Mouse (Mus musculus) lung, embryonic 15.5 days (tissue): ENCODE data around the gene Zfp704. TPM values are rescaled to one million over a fixed set of nuclear protein-coding genes. Genes with fewer than 3 reads are reported as not detected.

Source experiments
- ATAC-seq: fragments of 200-750 bp; cut with Nextera tagmentation; 2 replicates; pipeline ENCODE4 v1.8.0; 2017; ENCODE audit warnings: moderate number of reproducible peaks, borderline replicate concordance; ENCODE audit not compliant: low FRiP score, low TSS enrichment; ENCODE audit errors: extremely low read depth
- H3K27ac ChIP-seq: fragments of 300-500 bp; sonication (generic); 2 replicates; pipeline ENCODE4 v1.5.1; 2015; ENCODE audit warnings: moderate library complexity, mild to moderate bottlenecking, inconsistent platforms
- H3K27me3 ChIP-seq: fragments of 300-500 bp; sonication (generic); 2 replicates; pipeline ENCODE4 v1.6.1; 2015; ENCODE audit warnings: inconsistent platforms
- H3K36me3 ChIP-seq: fragments of 300-500 bp; sonication (generic); 2 replicates; pipeline ENCODE4 v1.6.1; 2015; ENCODE audit warnings: inconsistent platforms
- H3K4me1 ChIP-seq: fragments of 300-500 bp; sonication (generic); 2 replicates; pipeline ENCODE4 v1.6.1; 2015; ENCODE audit warnings: inconsistent platforms
- H3K4me2 ChIP-seq: fragments of 300-500 bp; sonication (generic); 2 replicates; pipeline ENCODE4 v1.6.1; 2015; ENCODE audit warnings: inconsistent platforms, mild to moderate bottlenecking, moderate library complexity
- H3K4me3 ChIP-seq: fragments of 300-500 bp; sonication (generic); 2 replicates; pipeline ENCODE4 v1.5.1; 2015; ENCODE audit warnings: mild to moderate bottlenecking, inconsistent platforms
- H3K9ac ChIP-seq: fragments of 300-500 bp; sonication (generic); 2 replicates; pipeline ENCODE4 v1.6.1; 2015; ENCODE audit warnings: inconsistent platforms
- H3K9me3 ChIP-seq: fragments of 300-500 bp; sonication (generic); 2 replicates; pipeline ENCODE4 v1.6.1; 2016; ENCODE audit warnings: inconsistent platforms
- WGBS: fragments of 180-500 bp; shearing (Covaris S2); methylation state at CpG from one replicate; pipeline ENCODE4 v1.1.7; 2015; 5-methylcytosine and 5-hydroxymethylcytosine counted together
- polyA plus RNA-seq: library from polyadenylated mRNA; unstranded; fragments of >200 nt; fragmentation: Nextera tagmentation; extraction: Ambion mirVana; gene quantifications from 2 replicates; pipeline ENCODE4 v1.2.1, GENCODE M21; 2015

The Zfp704 gene
- polyA plus RNA-seq, 1 experiment from 2014 or later, result 9.3 TPM

DNA sequence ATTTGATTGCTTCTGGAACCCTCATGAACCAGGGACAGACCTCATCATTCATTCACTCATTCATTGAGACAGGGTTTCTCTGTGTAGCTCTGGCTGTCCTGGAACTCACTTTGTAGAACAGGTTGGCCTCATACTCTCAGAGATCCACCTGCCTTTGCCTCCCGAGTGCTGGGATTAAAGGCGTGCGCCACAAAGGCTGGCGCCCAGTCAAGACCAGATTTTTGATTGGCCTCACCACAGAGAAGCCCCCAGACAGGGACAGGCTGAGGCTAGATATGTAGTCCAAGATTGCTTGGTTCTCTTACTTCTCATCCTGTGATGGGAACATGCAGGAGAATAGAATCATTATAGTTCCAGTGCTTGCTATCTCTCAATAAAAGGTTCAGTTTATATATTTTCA is 105.5 kb downstream of the Zfp704 start:
- H3K4me1 ChIP-seq, result peaks cover 20% of the 10 kb centered on the region
- no peak overlapping the region for H3K27ac ChIP-seq
- ATAC-seq, result no peak
- H3K9ac ChIP-seq, result no peak overlapping the region
- H3K36me3 ChIP-seq, result no peaks in the 10 kb centered on the region
- H3K4me3 ChIP-seq, result no peak overlapping the region
- no peaks in the 10 kb centered on the region for H3K27me3 ChIP-seq
- H3K4me2 ChIP-seq, result no peak overlapping the region
- no peaks in the 10 kb centered on the region for H3K9me3 ChIP-seq
- WGBS, result 86% methylated on average over 4 of the region's 4 CpGs

DNA sequence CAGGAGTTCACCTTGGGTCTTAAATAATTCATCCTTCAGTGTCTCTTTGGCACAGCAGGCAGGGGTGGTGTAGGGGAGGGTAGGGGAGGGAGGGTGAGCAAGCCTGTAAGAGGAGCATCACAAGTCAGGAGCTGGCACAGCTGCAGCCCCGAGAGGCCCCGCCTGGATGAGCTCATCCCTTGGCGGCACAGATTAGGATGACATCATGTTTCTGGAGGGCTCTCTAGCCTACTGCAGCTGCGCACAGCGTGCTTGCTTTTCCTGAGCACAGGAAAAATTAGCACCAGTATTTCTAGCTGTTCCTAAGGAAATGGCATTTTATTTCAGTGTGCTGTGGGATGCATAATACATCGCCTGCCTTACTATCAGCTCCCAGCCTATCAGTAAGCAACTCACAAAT is 109.2 kb downstream of the Zfp704 start:
- no peaks in the 10 kb centered on the region for H3K9me3 ChIP-seq
- H3K27ac ChIP-seq, result 0 out of 2 replicates have a peak overlapping the region, but pooled peaks have one; percentile 25
- H3K9ac ChIP-seq, result no peak overlapping the region
- 4% methylated on average over 6 of the region's 6 CpGs for WGBS
- no peak overlapping the region for H3K4me2 ChIP-seq
- H3K4me1 ChIP-seq, result peaks cover 24% of the 10 kb centered on the region
- no peaks in the 10 kb centered on the region for H3K27me3 ChIP-seq
- no peak overlapping the region for H3K4me3 ChIP-seq
- no peaks in the 10 kb centered on the region for H3K36me3 ChIP-seq
- ATAC-seq, result peak; percentile 98

DNA sequence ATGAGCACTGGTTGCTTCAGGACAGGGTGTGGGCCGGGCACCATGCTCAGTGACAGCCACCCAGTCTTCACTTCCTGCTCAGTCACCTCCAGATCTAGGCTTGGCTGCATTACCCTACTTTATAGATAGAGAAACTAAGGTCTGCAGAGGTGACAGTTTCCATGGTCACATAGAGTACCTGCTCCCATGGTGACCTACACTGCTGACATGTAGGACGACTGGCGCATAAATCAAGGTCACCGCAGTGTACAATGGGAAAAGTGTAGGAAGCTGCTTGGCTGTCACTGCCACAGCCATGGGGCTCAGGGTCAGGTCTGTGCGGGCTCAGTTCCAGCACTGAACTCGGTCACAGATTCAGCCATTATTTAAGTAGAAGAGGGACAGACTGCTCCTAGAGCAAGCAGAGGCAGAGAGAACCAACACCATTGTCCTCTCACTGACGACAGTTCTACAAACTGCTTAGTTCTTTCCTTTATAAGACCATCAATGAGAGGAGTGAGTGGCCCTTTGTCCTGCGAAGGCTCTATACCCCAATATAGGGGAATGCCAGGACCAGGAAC is 109.8 kb downstream of the Zfp704 start:
- peaks cover 24% of the 10 kb centered on the region for H3K4me1 ChIP-seq
- no peaks in the 10 kb centered on the region for H3K9me3 ChIP-seq
- peak overlapping the region; percentile 53 for H3K27ac ChIP-seq
- 0 out of 2 replicates have a peak overlapping the region, but pooled peaks have one; percentile 0 for H3K4me2 ChIP-seq
- H3K36me3 ChIP-seq, result no peaks in the 10 kb centered on the region
- peak; percentile 53; the same call in 1 of the 2 replicates for ATAC-seq
- WGBS, result 34% methylated on average over 8 of the region's 8 CpGs
- H3K4me3 ChIP-seq, result no peak overlapping the region
- no peaks in the 10 kb centered on the region for H3K27me3 ChIP-seq
- H3K9ac ChIP-seq, result no peak overlapping the region

DNA sequence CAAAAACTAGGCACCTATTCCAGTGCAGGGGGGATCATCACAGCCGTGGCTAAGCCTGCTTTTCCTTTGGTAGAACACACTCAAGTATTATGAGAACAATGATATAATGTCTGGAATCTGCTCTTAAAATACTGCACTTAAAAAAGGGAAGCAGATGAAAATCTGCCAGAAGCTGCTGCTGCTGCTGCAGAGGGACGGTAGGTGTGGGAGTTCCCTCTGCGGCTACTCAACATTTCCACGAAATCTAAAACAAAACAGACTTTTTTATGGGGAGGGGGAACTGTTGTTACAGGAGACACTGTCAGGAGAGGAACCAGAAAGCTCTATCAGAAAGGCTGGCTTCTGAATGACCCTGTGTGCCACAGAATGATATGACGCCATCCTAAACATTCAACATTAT is 110.4 kb downstream of the Zfp704 start:
- Histone ChIP-seq H3K4me2 (no peak overlapping the region), H3K27me3 (no peaks in the 10 kb centered on the region), H3K27ac (no peak overlapping the region), H3K36me3 (no peaks in the 10 kb centered on the region), H3K9me3 (no peaks in the 10 kb centered on the region), H3K4me3 (no peak overlapping the region), H3K9ac (no peak overlapping the region), H3K4me1 (peaks cover 24% of the 10 kb centered on the region)
- ATAC-seq, result no peak
- WGBS, result 24% methylated on average over 5 of the region's 5 CpGs

DNA sequence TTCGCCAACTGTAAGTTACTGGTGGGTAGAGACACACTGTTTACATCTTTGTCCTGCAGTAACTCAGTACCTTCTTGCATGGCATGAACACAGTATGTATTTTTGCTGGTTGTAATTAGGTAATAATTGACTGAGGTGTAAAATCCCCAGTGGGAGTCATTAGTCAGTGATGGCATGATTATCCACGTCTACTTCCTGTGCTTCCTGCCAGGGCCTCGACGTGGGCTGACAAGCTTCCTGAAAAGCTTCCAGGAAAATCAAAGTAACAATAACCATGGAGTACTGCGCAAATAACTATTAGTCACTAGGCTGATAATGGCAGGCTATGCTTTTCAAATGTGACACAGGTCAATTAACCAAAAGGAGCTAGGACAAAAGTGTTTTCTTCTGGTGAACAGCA is 112.6 kb downstream of the Zfp704 start:
- 47% methylated on average over 5 of the region's 5 CpGs for WGBS
- Histone ChIP-seq H3K4me1 (peaks cover 24% of the 10 kb centered on the region), H3K27me3 (no peaks in the 10 kb centered on the region), H3K9ac (no peak overlapping the region), H3K4me2 (no peak overlapping the region), H3K36me3 (no peaks in the 10 kb centered on the region), H3K4me3 (no peak overlapping the region), H3K9me3 (no peaks in the 10 kb centered on the region), H3K27ac (no peak overlapping the region)
- no peak for ATAC-seq

DNA sequence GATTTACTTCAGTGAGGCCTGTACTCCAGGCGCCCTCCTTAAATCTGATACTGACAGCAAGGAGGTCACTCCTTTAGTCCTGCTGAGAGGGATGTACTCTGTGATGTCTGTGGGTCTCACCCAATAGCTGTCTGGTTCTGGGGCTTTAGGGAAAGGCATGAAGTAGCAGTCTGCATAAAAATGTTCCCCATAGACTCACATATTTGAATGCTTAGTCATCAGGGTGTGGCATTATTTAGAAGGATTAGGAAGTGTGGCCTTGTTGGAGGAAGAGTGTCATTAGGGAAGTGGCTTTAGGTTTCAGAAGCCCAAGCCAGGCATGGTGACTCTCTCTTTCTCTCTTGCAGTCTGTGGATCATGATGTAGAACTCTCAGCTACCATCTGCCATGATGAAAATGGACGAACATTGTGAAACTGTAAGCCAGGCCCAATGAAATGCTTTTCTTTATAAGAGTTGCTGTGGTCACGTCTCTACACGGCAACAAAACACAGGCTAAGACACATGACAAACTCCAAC is 118.1 kb downstream of the Zfp704 start:
- no peak overlapping the region for H3K4me2 ChIP-seq
- no peak overlapping the region for H3K9ac ChIP-seq
- no peak overlapping the region for H3K4me3 ChIP-seq
- H3K9me3 ChIP-seq, result no peaks in the 10 kb centered on the region
- 83% methylated on average over 4 of the region's 4 CpGs for WGBS
- no peaks in the 10 kb centered on the region for H3K36me3 ChIP-seq
- no peaks in the 10 kb centered on the region for H3K27me3 ChIP-seq
- no peaks in the 10 kb centered on the region for H3K4me1 ChIP-seq
- ATAC-seq, result no peak
- no peak overlapping the region for H3K27ac ChIP-seq

DNA sequence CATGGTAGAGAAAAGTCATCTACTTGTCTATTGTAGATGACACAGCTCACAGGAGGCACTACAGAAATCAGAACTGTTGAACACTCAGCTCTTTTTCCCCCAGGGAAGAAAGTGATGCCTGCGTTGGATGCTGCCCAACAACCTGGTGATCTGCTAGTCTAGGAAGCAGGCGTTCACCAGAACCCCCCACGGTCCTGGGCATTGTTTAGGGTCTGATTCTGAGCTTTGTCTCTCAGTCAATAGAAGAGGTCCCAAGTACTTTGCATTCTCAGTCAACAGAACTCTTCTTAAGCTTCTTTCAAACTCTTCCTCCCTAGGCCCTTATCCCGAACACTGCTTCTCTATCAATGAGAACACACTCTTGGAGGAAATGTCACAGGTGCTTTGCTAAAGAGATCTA is 122.2 kb downstream of the Zfp704 start:
- Histone ChIP-seq H3K27me3 (no peaks in the 10 kb centered on the region), H3K4me1 (no peaks in the 10 kb centered on the region), H3K4me3 (no peak overlapping the region), H3K9me3 (no peaks in the 10 kb centered on the region), H3K36me3 (no peaks in the 10 kb centered on the region), H3K4me2 (no peak overlapping the region), H3K9ac (no peak overlapping the region), H3K27ac (no peak overlapping the region)
- 81% methylated on average over 4 of the region's 4 CpGs for WGBS
- ATAC-seq, result no peak

DNA sequence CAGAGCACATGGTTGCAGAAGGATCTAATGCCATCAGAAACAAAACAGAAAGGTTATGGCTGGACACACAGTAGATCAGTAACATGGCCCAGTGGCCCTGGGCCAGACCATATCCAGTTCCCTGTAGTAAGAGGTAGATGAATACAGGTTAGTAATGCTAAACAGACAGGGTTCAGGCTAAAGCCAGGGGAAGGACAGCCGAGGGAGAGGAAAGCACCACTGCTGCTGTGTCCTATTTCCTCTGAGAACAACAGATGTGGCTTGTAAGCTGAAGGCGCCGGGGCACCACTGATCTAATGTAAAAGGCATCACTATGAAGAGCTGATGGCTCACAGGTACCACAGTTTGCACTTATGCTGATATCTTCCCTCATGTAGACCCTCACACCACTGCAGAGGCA is 124.4 kb downstream of the Zfp704 start:
- Histone ChIP-seq H3K4me2 (no peak overlapping the region), H3K9ac (no peak overlapping the region), H3K36me3 (no peaks in the 10 kb centered on the region), H3K4me1 (no peaks in the 10 kb centered on the region), H3K27ac (no peak overlapping the region), H3K9me3 (no peaks in the 10 kb centered on the region), H3K4me3 (no peak overlapping the region), H3K27me3 (no peaks in the 10 kb centered on the region)
- 85% methylated on average over 3 of the region's 3 CpGs for WGBS
- no peak for ATAC-seq

DNA sequence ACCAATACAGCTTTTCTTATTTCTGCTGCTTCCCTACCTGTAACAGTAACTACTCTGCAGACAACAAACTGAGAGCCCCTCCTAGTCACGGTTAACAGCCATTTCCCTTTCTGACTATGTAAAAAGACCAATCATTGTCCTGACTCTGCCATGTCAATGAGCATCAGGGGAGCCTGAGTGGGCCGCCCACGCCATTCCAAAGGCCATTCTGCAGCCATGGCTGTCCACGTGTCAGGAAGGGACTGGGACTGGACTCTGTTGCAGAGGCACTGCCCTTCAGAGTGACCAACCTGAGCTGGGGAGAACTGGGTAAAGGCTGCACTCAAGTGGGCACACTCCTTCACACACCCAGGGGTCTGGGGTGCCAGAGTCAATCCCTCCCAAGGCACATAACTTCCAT is 127.9 kb downstream of the Zfp704 start:
- H3K27ac ChIP-seq, result no peak overlapping the region

DNA sequence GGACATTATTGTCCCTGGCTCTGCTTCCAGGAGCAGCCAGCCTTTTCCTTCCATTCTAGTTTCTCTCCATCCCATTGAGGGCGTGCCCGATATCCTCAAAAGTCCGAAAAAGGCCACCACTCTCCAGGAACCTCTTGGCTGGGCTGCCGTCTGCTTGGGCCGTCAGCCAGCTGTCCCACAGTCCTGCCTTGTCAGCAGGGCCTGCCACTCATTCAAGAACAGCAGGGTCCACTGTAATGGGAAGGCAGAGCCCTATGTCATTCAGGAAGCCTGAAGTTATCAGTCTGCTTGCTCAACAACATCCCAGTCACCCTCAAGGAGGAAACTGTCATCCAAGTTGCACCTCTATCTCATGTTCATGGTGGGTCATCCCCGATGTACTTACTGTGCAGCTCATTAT is 128.5 kb downstream of the Zfp704 start:
- H3K4me2 ChIP-seq, result no peak overlapping the region
- H3K4me1 ChIP-seq, result no peaks in the 10 kb centered on the region
- H3K9me3 ChIP-seq, result no peaks in the 10 kb centered on the region
- no peak overlapping the region for H3K9ac ChIP-seq
- ATAC-seq, result peak; percentile 64; the same call in 1 of the 2 replicates
- 44% methylated on average over 6 of the region's 6 CpGs for WGBS
- H3K27me3 ChIP-seq, result no peaks in the 10 kb centered on the region
- no peaks in the 10 kb centered on the region for H3K36me3 ChIP-seq
- H3K27ac ChIP-seq, result no peak overlapping the region
- H3K4me3 ChIP-seq, result no peak overlapping the region

More for the DNA sequence above, 127.9 kb downstream of the Zfp704 start:
- no peaks in the 10 kb centered on the region for H3K9me3 ChIP-seq
- no peak overlapping the region for H3K9ac ChIP-seq
- no peaks in the 10 kb centered on the region for H3K27me3 ChIP-seq
- no peak overlapping the region for H3K4me2 ChIP-seq
- H3K4me1 ChIP-seq, result no peaks in the 10 kb centered on the region
- no peak overlapping the region for H3K4me3 ChIP-seq
- no peaks in the 10 kb centered on the region for H3K36me3 ChIP-seq
- no peak for ATAC-seq
- WGBS, result 85% methylated on average over 4 of the region's 4 CpGs

DNA sequence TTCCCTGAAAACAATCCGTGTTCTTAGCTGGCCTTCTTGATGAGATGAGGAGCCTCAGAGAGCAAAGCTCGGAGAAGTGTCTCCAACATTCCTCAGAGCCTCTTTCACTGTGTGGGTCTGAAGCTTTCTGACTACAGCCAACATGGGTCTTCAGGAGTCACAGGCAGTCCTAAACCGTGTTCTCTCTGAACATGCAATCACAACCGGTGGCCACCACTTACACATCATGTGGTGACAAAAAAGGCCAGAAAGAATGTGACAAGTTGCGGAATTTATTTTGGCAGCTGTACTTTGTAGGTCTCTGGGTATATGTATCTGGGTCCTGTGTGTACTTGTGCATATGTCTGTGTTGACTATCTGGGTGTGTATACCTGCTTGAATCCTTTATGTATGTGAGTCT is 128.9 kb downstream of the Zfp704 start:
- Histone ChIP-seq H3K4me3 (no peak overlapping the region), H3K27ac (no peak overlapping the region), H3K27me3 (no peaks in the 10 kb centered on the region), H3K4me2 (no peak overlapping the region), H3K36me3 (no peaks in the 10 kb centered on the region), H3K9ac (no peak overlapping the region), H3K4me1 (no peaks in the 10 kb centered on the region), H3K9me3 (no peaks in the 10 kb centered on the region)
- 79% methylated on average over 5 of the region's 5 CpGs for WGBS
- no peak; the same call in 1 of the 2 replicates for ATAC-seq

DNA sequence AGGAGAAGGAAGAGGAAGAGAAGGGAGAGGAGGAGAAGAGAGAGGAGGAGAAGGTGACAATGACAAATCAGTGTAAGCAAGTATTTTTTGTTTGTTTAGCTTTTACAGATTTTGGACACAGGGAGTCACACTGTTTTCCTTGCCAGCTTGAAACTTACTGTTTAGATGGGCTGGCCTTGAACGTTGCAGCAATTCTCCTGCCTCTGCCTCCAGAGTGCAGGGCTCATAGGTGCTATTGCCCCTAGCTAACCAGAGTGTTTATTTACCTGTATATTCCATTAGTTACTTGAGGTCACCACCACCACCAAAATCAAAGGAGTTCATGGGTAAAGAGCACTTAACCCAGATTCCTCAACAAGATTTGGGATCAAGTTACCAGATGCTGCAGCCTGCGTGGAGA is 132.5 kb downstream of the Zfp704 start:
- H3K4me1 ChIP-seq, result no peaks in the 10 kb centered on the region
- no peak overlapping the region for H3K27ac ChIP-seq
- ATAC-seq, result no peak
- H3K9ac ChIP-seq, result no peak overlapping the region
- no peak overlapping the region for H3K4me2 ChIP-seq
- no peaks in the 10 kb centered on the region for H3K36me3 ChIP-seq
- no peak overlapping the region for H3K4me3 ChIP-seq
- H3K27me3 ChIP-seq, result no peaks in the 10 kb centered on the region
- H3K9me3 ChIP-seq, result no peaks in the 10 kb centered on the region
- 62% methylated on average over 2 of the region's 2 CpGs for WGBS

DNA sequence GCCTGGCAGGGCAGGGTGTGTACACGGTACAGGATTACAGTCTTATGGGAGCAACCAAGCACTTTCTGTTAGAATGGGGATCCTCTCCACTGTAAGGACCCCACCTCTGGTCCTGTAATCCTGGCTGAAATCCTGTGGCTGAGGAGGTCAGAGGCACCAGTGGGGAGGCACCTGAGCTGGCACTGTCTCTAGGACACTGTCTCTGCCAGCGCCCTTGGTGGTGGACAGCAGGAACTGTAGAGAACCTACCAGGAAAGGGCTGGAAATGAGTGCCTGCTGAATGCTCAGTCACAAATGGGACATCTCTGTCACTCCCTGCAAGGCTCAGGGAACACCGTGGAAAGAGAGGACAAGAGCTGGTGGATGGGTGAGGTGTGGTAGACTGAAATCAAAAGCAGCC is 133.5 kb downstream of the Zfp704 start:
- Histone ChIP-seq H3K9ac (no peak overlapping the region), H3K4me1 (no peaks in the 10 kb centered on the region), H3K4me2 (no peak overlapping the region), H3K9me3 (no peaks in the 10 kb centered on the region), H3K27ac (no peak overlapping the region), H3K36me3 (no peaks in the 10 kb centered on the region), H3K4me3 (no peak overlapping the region), H3K27me3 (no peaks in the 10 kb centered on the region)
- ATAC-seq, result no peak
- 93% methylated on average over 3 of the region's 3 CpGs for WGBS
